Mouse (Mus musculus) retina, postnatal 7 days (tissue): ENCODE data around the gene Castor2.

Experiments
- DNase-seq: peaks from one replicate; pipeline ENCODE4 v3.0.0-alpha.2; 2012; ENCODE audit warnings: low read depth, low spot score

The Castor2 gene

GRCm38 (mm10) chr5:134164688-134165087 is 65.2 kb downstream of the Castor2 start:
- no peak for DNase-seq

- DNase-seq: no peak
These were observed 67.1 kb downstream of the Castor2 start for GRCm38 (mm10) chr5:134166642-134167041.

- no peak for DNase-seq
These were observed 68.5 kb downstream of the Castor2 start for GRCm38 (mm10) chr5:134168033-134168432.

GRCm38 (mm10) chr5:134169231-134169630 is 69.7 kb downstream of the Castor2 start:
- no peak for DNase-seq

GRCm38 (mm10) chr5:134170167-134170566 is 70.7 kb downstream of the Castor2 start:
- no peak for DNase-seq

GRCm38 (mm10) chr5:134173206-134173605 is 73.7 kb downstream of the Castor2 start:
- no peak for DNase-seq

GRCm38 (mm10) chr5:134175696-134176095 is 76.2 kb downstream of the Castor2 start:
- DNase-seq: no peak

GRCm38 (mm10) chr5:134176169-134176881 is 76.8 kb downstream of the Castor2 start, which contains the start of gene Rcc1l:
TSS of gene Rcc1l (minus strand) at chr5:134176774.
- peak; percentile 86 for DNase-seq

- DNase-seq: no peak
These were observed 79.0 kb downstream of the Castor2 start for GRCm38 (mm10) chr5:134178536-134178935.

- peak; percentile 75 for DNase-seq
These were observed 80.4 kb downstream of the Castor2 start for GRCm38 (mm10) chr5:134179871-134180270.

- no peak for DNase-seq
These were observed 82.7 kb downstream of the Castor2 start for GRCm38 (mm10) chr5:134182172-134182571.

GRCm38 (mm10) chr5:134182735-134183134 is 83.2 kb downstream of the Castor2 start:
- DNase-seq: no peak

- no peak for DNase-seq
These were observed 83.7 kb downstream of the Castor2 start for GRCm38 (mm10) chr5:134183162-134183561.

GRCm38 (mm10) chr5:134183880-134184808 is 84.6 kb downstream of the Castor2 start, which contains the start of gene Gtf2ird2:
TSS of gene Gtf2ird2 (plus strand) at chr5:134184019.
- peak; percentile 96 for DNase-seq

- DNase-seq: no peak
These were observed 86.5 kb downstream of the Castor2 start for GRCm38 (mm10) chr5:134186059-134186458.

GRCm38 (mm10) chr5:134186961-134187731 is 87.6 kb downstream of the Castor2 start:
- DNase-seq: peak; percentile 40

GRCm38 (mm10) chr5:134188571-134188970 is 89.1 kb downstream of the Castor2 start:
- DNase-seq: no peak

- DNase-seq: no peak
These were observed 94.2 kb downstream of the Castor2 start for GRCm38 (mm10) chr5:134193664-134194063.
